Mouse (Mus musculus): ENCODE measurements around the gene Peg3.

- TF ChIP-seq POLR2A (IDR thresholded peaks at IDR 0.05; ENCODE audit: control insufficient read depth, extremely low read depth, insufficient read depth, low read length, poor library complexity) (no peak), CTCF (IDR thresholded peaks at IDR 0.05; ENCODE audit: borderline replicate concordance, control insufficient read depth, extremely low read depth, insufficient read depth, low read length, poor library complexity) (no peak)
Measured at GRCm38 (mm10) chr7:6663430-6663829, 66.8 kb downstream of the Peg3 start.

All from thymus, adult 2 months (tissue).